Mouse (Mus musculus) stomach, embryonic 14.5 days (tissue): ENCODE results near the gene Igsf3. TPM values are rescaled to one million over a fixed set of nuclear protein-coding genes. Genes with fewer than 3 reads are reported as not detected.

ENCODE experiments used
- ATAC-seq: fragments of 200-750 bp; cut with Nextera tagmentation; 2 replicates; pipeline ENCODE4 v1.8.0; 2017; ENCODE audit warnings: low read depth, moderate TSS enrichment; ENCODE audit not compliant: insufficient number of reproducible peaks, insufficient read depth, low FRiP score
- H3K27ac ChIP-seq: fragments of 300-500 bp; sonication (generic); 2 replicates; pipeline ENCODE4 v1.5.1; 2014; ENCODE audit warnings: mild to moderate bottlenecking, low read length, moderate library complexity, mixed read lengths
- H3K27me3 ChIP-seq: fragments of 300-500 bp; sonication (generic); 2 replicates; pipeline ENCODE4 v1.6.1; 2014; ENCODE audit warnings: low read length, control low read depth, mixed read lengths; ENCODE audit not compliant: control insufficient read depth, insufficient read depth
- H3K36me3 ChIP-seq: fragments of 300-500 bp; sonication (generic); 2 replicates; pipeline ENCODE4 v1.6.1; 2014; ENCODE audit warnings: mild to moderate bottlenecking, control low read depth, low read length, moderate library complexity, mixed read lengths; ENCODE audit not compliant: control insufficient read depth, insufficient read depth
- H3K4me1 ChIP-seq: fragments of 300-500 bp; sonication (generic); 2 replicates; pipeline ENCODE4 v1.6.1; 2014; ENCODE audit warnings: low read length, control low read depth, mixed read lengths; ENCODE audit not compliant: control insufficient read depth, insufficient read depth
- H3K4me2 ChIP-seq: fragments of 300-500 bp; sonication (generic); replicated peaks from 2 replicates; pipeline ENCODE4 v1.6.1; 2014; ENCODE audit warnings: low read depth, low read length, control low read depth
- H3K4me3 ChIP-seq: fragments of 300-500 bp; sonication (generic); 2 replicates; pipeline ENCODE4 v1.5.1; 2014; ENCODE audit warnings: low read depth, low read length, control low read depth
- H3K9ac ChIP-seq: fragments of 300-500 bp; sonication (generic); replicated peaks from 2 replicates; pipeline ENCODE4 v1.6.1; 2014; ENCODE audit warnings: low read depth, mild to moderate bottlenecking, control low read depth, low read length, moderate library complexity, mixed read lengths
- H3K9me3 ChIP-seq: fragments of 300-500 bp; sonication (generic); 2 replicates; pipeline ENCODE4 v1.6.1; 2016; ENCODE audit warnings: low read depth, low read length, control low read depth; ENCODE audit not compliant: control insufficient read depth
- WGBS: fragments of 180-500 bp; shearing (Covaris S2); extraction: QIAGEN DNeasy Blood & Tissue Kit; methylation state at CpG from one replicate; pipeline ENCODE4 v1.1.7; 2014; 5-methylcytosine and 5-hydroxymethylcytosine counted together
- polyA plus RNA-seq: library from polyadenylated mRNA; unstranded; fragments of >200 nt; fragmentation: Nextera tagmentation; extraction: Ambion mirVana; gene quantifications from 2 replicates; pipeline ENCODE4 v1.2.1, GENCODE M21; 2014

The Igsf3 gene
- polyA plus RNA-seq, result 30.0 and 30.7 TPM in 2 replicates

- no peaks in the 10 kb centered on the region for H3K27me3 ChIP-seq
- 4% methylated on average over 41 of the region's 56 CpGs for WGBS
- peak within 1 kb of the TSS; percentile 99 for H3K4me2 ChIP-seq
- no peaks in the 10 kb centered on the region for H3K9me3 ChIP-seq
- H3K4me1 ChIP-seq, result peaks cover 33% of the 10 kb centered on the region
- H3K9ac ChIP-seq, result peak within 1 kb of the TSS; percentile 88
- ATAC-seq, result peak; percentile 91
- peak within 1 kb of the TSS; percentile 55; the same call in 1 of the 2 replicates for H3K27ac ChIP-seq
- H3K36me3 ChIP-seq, result no peaks in the 10 kb centered on the region
- H3K4me3 ChIP-seq, result peak within 1 kb of the TSS; percentile 76
Observed at GRCm38 (mm10) chr3:101376538-101377247, at the start of gene Igsf3. Igsf3 (plus strand) TSS chr3:101377083.

- no peak overlapping the region for H3K4me2 ChIP-seq
- WGBS, result 86% methylated on average over 2 of the region's 2 CpGs
- no peaks in the 10 kb centered on the region for H3K9me3 ChIP-seq
- no peak overlapping the region for H3K9ac ChIP-seq
- no peak overlapping the region for H3K27ac ChIP-seq
- H3K4me1 ChIP-seq, result no peaks in the 10 kb centered on the region
- ATAC-seq, result no peak
- H3K36me3 ChIP-seq, result no peaks in the 10 kb centered on the region
- H3K27me3 ChIP-seq, result no peaks in the 10 kb centered on the region
- no peak overlapping the region for H3K4me3 ChIP-seq
Observed at GRCm38 (mm10) chr3:101327248-101327647, 49.6 kb upstream of the Igsf3 start.

- Histone ChIP-seq H3K36me3 (no peaks in the 10 kb centered on the region), H3K4me3 (no peak overlapping the region), H3K4me1 (no peaks in the 10 kb centered on the region), H3K9ac (no peak overlapping the region), H3K9me3 (no peaks in the 10 kb centered on the region), H3K27ac (no peak overlapping the region), H3K27me3 (no peaks in the 10 kb centered on the region), H3K4me2 (no peak overlapping the region)
- no peak for ATAC-seq
- WGBS, result 84% methylated on average over 7 of the region's 7 CpGs
Observed at GRCm38 (mm10) chr3:101328617-101329016, 48.3 kb upstream of the Igsf3 start.

- Histone ChIP-seq H3K27ac (no peak overlapping the region), H3K9me3 (no peaks in the 10 kb centered on the region), H3K9ac (no peak overlapping the region), H3K4me3 (no peak overlapping the region), H3K27me3 (no peaks in the 10 kb centered on the region), H3K4me2 (no peak overlapping the region), H3K36me3 (no peaks in the 10 kb centered on the region), H3K4me1 (no peaks in the 10 kb centered on the region)
- 92% methylated on average over 9 of the region's 9 CpGs for WGBS
- ATAC-seq, result no peak
Observed at GRCm38 (mm10) chr3:101343199-101343924, 33.5 kb upstream of the Igsf3 start.

- Histone ChIP-seq H3K27me3 (no peaks in the 10 kb centered on the region), H3K4me2 (no peak overlapping the region), H3K36me3 (no peaks in the 10 kb centered on the region), H3K4me1 (0 out of 2 replicates have a peak, but pooled peaks cover 3% of the 10 kb centered on the region), H3K4me3 (no peak overlapping the region), H3K9me3 (no peaks in the 10 kb centered on the region), H3K9ac (no peak overlapping the region), H3K27ac (no peak overlapping the region)
- 57% methylated on average over 3 of the region's 3 CpGs for WGBS
- ATAC-seq, result no peak
Observed at GRCm38 (mm10) chr3:101344246-101344645, 32.6 kb upstream of the Igsf3 start.

- no peaks in the 10 kb centered on the region for H3K9me3 ChIP-seq
- H3K36me3 ChIP-seq, result no peaks in the 10 kb centered on the region
- H3K4me1 ChIP-seq, result peaks cover 7% of the 10 kb centered on the region; the same call in 1 of the 2 replicates
- no peaks in the 10 kb centered on the region for H3K27me3 ChIP-seq
- no peak overlapping the region for H3K27ac ChIP-seq
- H3K4me2 ChIP-seq, result no peak overlapping the region
- no peak overlapping the region for H3K4me3 ChIP-seq
- ATAC-seq, result no peak
- 57% methylated on average over 6 of the region's 6 CpGs for WGBS
- H3K9ac ChIP-seq, result no peak overlapping the region
Observed at GRCm38 (mm10) chr3:101345299-101345698, 31.6 kb upstream of the Igsf3 start.

- 86% methylated on average over 1 of the region's 1 CpGs for WGBS
- Histone ChIP-seq H3K27me3 (no peaks in the 10 kb centered on the region), H3K36me3 (no peaks in the 10 kb centered on the region), H3K4me1 (peaks cover 7% of the 10 kb centered on the region; the same call in 1 of the 2 replicates), H3K9me3 (no peaks in the 10 kb centered on the region), H3K27ac (no peak overlapping the region), H3K9ac (no peak overlapping the region), H3K4me2 (no peak overlapping the region), H3K4me3 (no peak overlapping the region)
- ATAC-seq, result no peak
Observed at GRCm38 (mm10) chr3:101346806-101347205, 30.1 kb upstream of the Igsf3 start.

GRCm38 (mm10) chr3:101348501-101349161 lies 28.3 kb upstream of the Igsf3 start:
- WGBS, result 48% methylated on average over 9 of the region's 9 CpGs
- Histone ChIP-seq H3K9me3 (no peaks in the 10 kb centered on the region), H3K36me3 (no peaks in the 10 kb centered on the region), H3K4me1 (peaks cover 7% of the 10 kb centered on the region; the same call in 1 of the 2 replicates), H3K27ac (no peak overlapping the region), H3K27me3 (no peaks in the 10 kb centered on the region), H3K9ac (no peak overlapping the region), H3K4me3 (no peak overlapping the region), H3K4me2 (no peak overlapping the region)
- no peak for ATAC-seq
